Mouse (Mus musculus): ENCODE data around the gene Msantd3.
A peak's percentile ranks its signal among the peaks of the same experiment; 100 is the strongest.

The Msantd3 gene

GRCm38 (mm10) chr4:48559652-48560051 is 19.9 kb downstream of the Msantd3 start:
- no peak for DNase-seq

- DNase-seq = no peak
Observed at GRCm38 (mm10) chr4:48561824-48562223, 22.1 kb downstream of the Msantd3 start.

GRCm38 (mm10) chr4:48564962-48565361 is 25.2 kb downstream of the Msantd3 start:
- no peak for DNase-seq

- no peak for DNase-seq
Observed at GRCm38 (mm10) chr4:48576361-48576760, 36.6 kb downstream of the Msantd3 start.

- DNase-seq = no peak
Observed at GRCm38 (mm10) chr4:48577831-48578230, 38.1 kb downstream of the Msantd3 start.

DNA sequence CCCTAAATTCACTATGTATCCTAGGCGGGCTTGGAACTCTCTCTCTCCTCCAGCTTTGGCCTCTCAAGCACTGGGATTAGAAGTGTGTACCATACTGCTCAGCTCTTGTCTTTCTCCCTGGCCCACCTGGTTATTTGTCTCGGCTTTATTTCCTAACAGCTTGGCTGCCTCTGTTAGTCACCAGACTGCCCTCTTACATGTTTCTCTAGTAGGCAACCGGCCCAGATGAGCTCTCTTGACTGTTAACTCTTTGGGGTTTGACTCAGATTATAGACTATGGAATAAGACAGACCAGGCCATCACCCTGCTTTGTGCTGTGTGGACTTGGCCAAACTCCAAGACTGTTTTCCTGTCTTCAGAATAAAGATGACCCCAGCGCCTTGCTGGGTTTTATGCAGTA is 38.7 kb downstream of the Msantd3 start:
- no peak for DNase-seq

GRCm38 (mm10) chr4:48579475-48580110 is 39.9 kb downstream of the Msantd3 start:
- no peak for DNase-seq

DNA sequence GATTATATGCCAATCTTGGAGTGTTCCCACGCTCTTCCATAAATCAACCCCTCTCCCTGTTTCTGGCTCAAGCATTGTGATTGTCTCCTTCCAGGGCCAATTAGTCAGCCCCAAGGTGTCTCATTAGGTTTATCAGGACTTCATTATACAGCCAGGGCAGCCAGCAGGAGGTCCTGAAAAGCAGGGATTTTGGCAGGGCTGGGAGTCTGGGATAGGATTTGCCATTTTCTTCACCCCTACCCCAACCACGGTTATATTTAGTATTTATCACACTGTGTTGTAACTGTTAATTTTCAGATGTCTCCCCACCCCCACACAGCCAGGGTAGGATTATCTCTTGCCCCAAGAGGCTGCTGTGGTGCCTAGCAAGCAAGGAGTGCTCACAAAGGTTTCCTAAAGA is 41.5 kb downstream of the Msantd3 start:
- DNase-seq = no peak

- no peak for DNase-seq
Observed at GRCm38 (mm10) chr4:48581993-48582392, 42.3 kb downstream of the Msantd3 start.

DNA sequence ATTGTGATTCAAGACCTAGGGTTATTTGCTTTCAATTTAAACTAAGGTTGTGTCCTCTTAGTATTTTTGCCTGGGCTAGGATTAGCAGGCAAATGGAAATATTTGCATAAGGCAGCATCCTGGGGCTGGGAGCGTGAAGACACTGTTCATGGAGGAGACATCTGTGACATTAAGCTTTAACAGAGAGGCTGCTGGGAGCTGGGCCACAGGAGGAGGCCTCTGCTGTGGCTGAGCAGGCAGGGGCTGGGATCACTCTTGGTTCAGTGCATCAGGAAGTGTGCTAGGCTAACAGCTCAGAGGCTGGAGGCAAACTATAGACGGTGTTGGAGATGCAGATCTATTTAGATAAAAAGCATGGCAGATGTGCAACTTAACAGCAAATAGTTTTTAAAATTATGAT is 43.2 kb downstream of the Msantd3 start:
- DNase-seq = no peak

GRCm38 (mm10) chr4:48584421-48585240 is 44.9 kb downstream of the Msantd3 start, which contains the start of gene Tmeff1:
Gene Tmeff1, plus strand, starts transcription at chr4:48585174.
- DNase-seq = peak; percentile 34

- DNase-seq = peak; percentile 16
Observed at GRCm38 (mm10) chr4:48585241-48586098, 45.7 kb downstream of the Msantd3 start.

- DNase-seq = peak; percentile 53
Observed at GRCm38 (mm10) chr4:48586099-48586821, 46.5 kb downstream of the Msantd3 start.

- no peak for DNase-seq
Observed at GRCm38 (mm10) chr4:48587526-48587925, 47.8 kb downstream of the Msantd3 start.

DNA sequence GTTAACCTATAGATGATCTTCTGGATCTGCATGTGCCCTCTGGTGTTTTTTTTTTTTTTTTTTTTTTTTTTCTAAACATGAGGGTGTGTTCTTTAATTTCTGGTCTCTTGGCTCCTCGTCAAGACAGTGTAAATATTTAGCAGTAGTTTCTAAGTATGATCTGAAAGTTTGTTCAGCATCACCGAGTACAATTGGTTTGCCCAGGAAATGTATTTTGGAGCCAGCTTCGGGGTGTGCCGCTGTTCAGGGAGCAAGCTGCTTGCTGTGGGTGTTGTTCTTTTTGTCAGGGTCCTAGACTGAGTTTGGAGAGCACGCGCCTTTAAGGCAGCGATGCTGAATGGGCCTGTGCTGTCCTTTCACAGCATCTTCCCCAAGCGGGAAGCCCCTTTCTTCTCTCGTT is 48.8 kb downstream of the Msantd3 start:
- DNase-seq = no peak

DNA sequence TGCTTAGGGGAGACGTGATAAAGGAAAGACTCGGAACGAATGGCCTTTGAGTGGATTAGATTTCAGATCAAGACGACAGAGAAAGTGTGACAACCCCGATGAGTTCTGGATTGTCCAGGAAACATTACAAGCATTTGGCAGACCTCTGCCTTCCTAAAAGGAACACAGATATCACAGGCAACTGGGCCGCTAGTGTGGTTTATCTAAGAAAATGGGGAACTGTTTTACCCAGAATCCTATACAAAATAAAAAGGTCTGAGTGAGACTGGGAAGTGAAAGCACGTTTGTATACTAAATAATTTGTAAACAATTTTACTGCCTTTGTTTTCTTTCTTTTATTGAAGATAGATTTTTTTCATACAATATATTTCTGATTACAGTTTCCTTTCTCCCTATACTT is 51.1 kb downstream of the Msantd3 start:
- no peak for DNase-seq

DNA sequence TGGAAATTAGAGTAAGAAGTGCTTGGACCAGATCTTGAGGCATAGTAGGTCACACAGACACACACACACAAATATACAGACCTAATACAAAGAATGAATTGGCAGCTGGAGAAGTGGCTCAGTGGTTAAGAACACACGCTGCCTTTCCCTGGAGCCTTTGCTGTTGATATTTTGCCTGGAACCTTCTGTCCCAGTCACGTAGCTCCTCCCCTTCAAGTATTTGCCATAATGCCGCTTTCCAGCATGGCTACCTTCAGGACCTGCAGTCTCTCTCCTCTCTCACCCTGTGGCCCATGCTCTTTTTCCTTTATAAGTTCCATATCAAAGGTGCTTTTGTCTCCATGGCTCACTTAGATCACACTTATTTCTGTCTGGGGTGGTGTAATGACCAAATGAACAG is 51.7 kb downstream of the Msantd3 start:
- no peak for DNase-seq

GRCm38 (mm10) chr4:48592328-48592727 is 52.6 kb downstream of the Msantd3 start:
- no peak for DNase-seq

DNA sequence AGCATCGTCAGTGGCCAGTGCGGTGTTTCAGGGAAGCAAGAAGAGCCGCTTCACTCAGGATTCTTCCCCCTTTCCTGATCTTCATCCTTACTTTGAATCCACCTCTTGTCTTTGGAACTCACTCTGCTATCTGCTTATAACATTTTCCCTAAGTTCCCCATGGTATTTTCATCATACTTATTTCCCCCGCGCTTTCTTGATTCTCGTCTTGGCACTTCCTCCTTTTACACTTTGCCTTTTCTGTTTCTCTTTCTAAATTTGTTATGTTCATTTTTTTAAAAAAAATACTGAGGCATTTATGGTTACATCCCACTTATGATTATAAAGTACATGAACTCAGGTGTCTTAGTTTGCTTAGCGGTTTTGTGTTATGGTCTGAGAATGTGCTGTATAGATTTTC is 53.1 kb downstream of the Msantd3 start:
- no peak for DNase-seq

DNA sequence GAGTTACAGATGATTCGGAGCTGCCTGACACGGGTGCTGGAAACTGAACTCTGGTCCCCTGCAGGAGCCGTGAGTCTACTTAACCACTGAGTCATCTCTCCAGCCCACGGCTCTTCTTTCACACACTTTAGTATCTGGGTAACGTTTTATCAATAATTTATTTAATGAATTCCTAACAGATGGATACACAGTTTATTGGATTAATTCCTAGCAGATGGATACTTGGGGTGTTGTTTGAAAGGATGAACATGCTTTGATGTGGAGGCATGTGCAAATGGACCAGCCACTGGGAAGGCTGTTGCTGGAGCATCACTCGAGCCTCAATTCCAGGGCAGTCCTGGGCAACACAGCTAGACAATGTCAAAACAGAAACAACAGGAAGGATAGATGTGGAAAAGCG is 56.4 kb downstream of the Msantd3 start:
- DNase-seq = peak; percentile 34

DNA sequence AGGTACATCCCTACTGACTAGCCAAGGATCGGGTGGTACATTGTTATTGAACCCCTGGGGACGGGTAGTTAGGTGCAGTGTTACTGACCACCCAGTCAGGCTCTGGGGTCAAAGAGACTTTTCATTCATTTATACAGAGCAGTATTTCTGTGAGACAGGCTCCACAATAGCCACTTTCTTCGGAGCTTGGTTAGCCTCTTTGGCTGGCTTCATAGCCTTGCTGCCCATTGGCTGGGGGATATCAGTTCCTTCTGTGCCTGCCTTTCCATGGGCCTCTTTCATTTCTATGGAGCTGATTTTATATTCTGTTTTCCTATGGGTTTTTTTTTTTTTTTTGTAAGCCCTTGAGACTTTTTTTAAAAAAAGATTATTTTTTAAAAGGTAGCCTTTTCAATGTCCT is 65.9 kb downstream of the Msantd3 start:
- DNase-seq = no peak

DNA sequence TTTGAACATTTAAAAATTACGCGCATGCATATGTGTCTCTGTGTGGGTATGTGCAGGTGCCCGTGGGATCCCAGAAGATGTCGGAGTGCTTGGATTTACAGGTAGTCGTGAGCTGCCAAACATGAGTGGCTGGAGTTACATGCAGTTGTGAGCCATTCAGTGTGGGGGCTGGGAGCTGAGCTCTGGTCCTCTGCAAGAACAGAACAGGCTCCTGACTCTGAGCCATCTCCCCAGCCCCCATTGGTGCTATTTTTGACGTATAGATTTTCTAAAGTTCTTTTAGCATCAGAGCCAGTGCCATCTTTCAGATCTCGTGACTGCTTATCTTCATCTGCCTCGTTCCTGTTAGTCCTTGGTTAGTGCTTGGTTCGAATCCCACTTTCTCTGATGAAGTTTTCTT is 69.8 kb downstream of the Msantd3 start:
- DNase-seq = peak; percentile 42

DNA sequence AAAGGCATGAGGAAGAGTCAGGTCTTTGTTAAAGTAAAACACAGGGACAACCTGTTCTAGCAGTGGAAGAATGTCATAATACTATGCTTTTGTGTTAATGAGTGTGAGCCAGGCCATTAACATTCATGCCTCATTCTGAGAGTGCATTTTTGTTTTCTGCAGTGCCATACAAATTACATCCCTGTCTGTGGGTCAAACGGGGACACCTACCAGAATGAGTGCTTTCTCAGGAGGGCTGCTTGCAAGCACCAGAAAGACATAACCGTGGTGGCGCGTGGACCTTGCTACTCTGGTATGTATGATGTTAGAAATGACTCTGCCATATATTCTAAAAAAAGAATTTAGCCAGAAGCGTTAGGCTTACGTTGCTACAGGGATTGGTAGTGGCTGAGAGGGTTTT is 70.5 kb downstream of the Msantd3 start:
- DNase-seq = no peak
